Mouse (Mus musculus): ENCODE measurements at regions not wholly inside any gene's neighbourhood (a gene's known extent, or its start where the extent isn't known, plus 50 kb on each side); places are given as distances from the start of the nearest gene placed in this dataset.
A peak's percentile ranks its signal among the peaks of the same experiment; 100 is the strongest.

- peak overlapping the region; percentile 62 for H3K27ac ChIP-seq (replicated peaks; ENCODE audit: low read depth, low read length)
These were observed 146.0 kb downstream of the Gm45692 start for GRCm38 (mm10) chr8:26265366-26265765.

GRCm38 (mm10) chr8:26266384-26266783 lies 147.1 kb downstream of the Gm45692 start:
- Histone ChIP-seq H3K9ac (ENCODE audit: low read depth, low read length, severe bottlenecking) (no peak overlapping the region), H3K4me3 (replicated peaks; ENCODE audit: low read length) (no peak overlapping the region), H3K4me1 (ENCODE audit: control insufficient read depth, insufficient read depth, low read length) (peaks cover 51% of the 10 kb centered on the region), H3K36me3 (ENCODE audit: control insufficient read depth, insufficient read depth, low read length) (no peaks in the 10 kb centered on the region), H3K27ac (replicated peaks; ENCODE audit: low read depth, low read length) (no peak overlapping the region), H3K27me3 (ENCODE audit: control insufficient read depth, insufficient read depth, low read length) (no peaks in the 10 kb centered on the region), H3K9me3 (ENCODE audit: control insufficient read depth, low read length) (no peaks in the 10 kb centered on the region), H3K4me2 (replicated peaks; ENCODE audit: low read depth, low read length, severe bottlenecking) (0 out of 2 replicates have a peak overlapping the region, but pooled peaks have one; percentile 14)
- DNase-seq (ENCODE audit: low spot score) (peak; percentile 72), ATAC-seq (ENCODE audit: low FRiP score, low read depth) (no peak)
- no peak for TF ChIP-seq POLR2A (IDR thresholded peaks at IDR 0.05; ENCODE audit: borderline replicate concordance, extremely low read depth, insufficient read depth, insufficient read length)
- 9% methylated on average over 4 of the region's 4 CpGs for WGBS

More at GRCm38 (mm10) chr8:26265366-26265765, 146.0 kb downstream of the Gm45692 start:
- 0 out of 2 replicates have a peak overlapping the region, but pooled peaks have one; percentile 14 for H3K4me2 ChIP-seq (replicated peaks; ENCODE audit: low read depth, low read length, severe bottlenecking)
- ATAC-seq (ENCODE audit: low FRiP score, low read depth) (peak; percentile 21; the same call in 1 of the 2 replicates), DNase-seq (ENCODE audit: low spot score) (peak; percentile 61)
- no peaks in the 10 kb centered on the region for H3K27me3 ChIP-seq (ENCODE audit: control insufficient read depth, insufficient read depth, low read length)
- TF ChIP-seq POLR2A (IDR thresholded peaks at IDR 0.05; ENCODE audit: borderline replicate concordance, extremely low read depth, insufficient read depth, insufficient read length) = no peak
- H3K9ac ChIP-seq (ENCODE audit: low read depth, low read length, severe bottlenecking) = no peak overlapping the region
- WGBS = 21% methylated on average over 8 of the region's 8 CpGs
- no peak overlapping the region for H3K4me3 ChIP-seq (replicated peaks; ENCODE audit: low read length)
- H3K4me1 ChIP-seq (ENCODE audit: control insufficient read depth, insufficient read depth, low read length) = peaks cover 51% of the 10 kb centered on the region
- H3K36me3 ChIP-seq (ENCODE audit: control insufficient read depth, insufficient read depth, low read length) = no peaks in the 10 kb centered on the region
- H3K9me3 ChIP-seq (ENCODE audit: control insufficient read depth, low read length) = no peaks in the 10 kb centered on the region

GRCm38 (mm10) chr8:26267569-26267968 lies 148.2 kb downstream of the Gm45692 start:
- DNase-seq (ENCODE audit: low spot score) = no peak
- Histone ChIP-seq H3K9me3 (ENCODE audit: control insufficient read depth, low read length) (no peaks in the 10 kb centered on the region), H3K4me3 (replicated peaks; ENCODE audit: low read length) (no peak overlapping the region), H3K27me3 (ENCODE audit: control insufficient read depth, insufficient read depth, low read length) (no peaks in the 10 kb centered on the region), H3K27ac (replicated peaks; ENCODE audit: low read depth, low read length) (no peak overlapping the region), H3K9ac (ENCODE audit: low read depth, low read length, severe bottlenecking) (no peak overlapping the region), H3K4me2 (replicated peaks; ENCODE audit: low read depth, low read length, severe bottlenecking) (no peak overlapping the region), H3K4me1 (ENCODE audit: control insufficient read depth, insufficient read depth, low read length) (peaks cover 51% of the 10 kb centered on the region), H3K36me3 (ENCODE audit: control insufficient read depth, insufficient read depth, low read length) (no peaks in the 10 kb centered on the region)
- no peak for TF ChIP-seq POLR2A (IDR thresholded peaks at IDR 0.05; ENCODE audit: borderline replicate concordance, extremely low read depth, insufficient read depth, insufficient read length)
- WGBS = 31% methylated on average over 4 of the region's 4 CpGs
- no peak for ATAC-seq (ENCODE audit: low FRiP score, low read depth)

- TF ChIP-seq POLR2A (IDR thresholded peaks at IDR 0.05; ENCODE audit: borderline replicate concordance, extremely low read depth, insufficient read depth, insufficient read length) = no peak
- Histone ChIP-seq H3K27me3 (ENCODE audit: control insufficient read depth, insufficient read depth, low read length) (no peaks in the 10 kb centered on the region), H3K27ac (replicated peaks; ENCODE audit: low read depth, low read length) (no peak overlapping the region), H3K4me3 (replicated peaks; ENCODE audit: low read length) (no peak overlapping the region), H3K4me2 (replicated peaks; ENCODE audit: low read depth, low read length, severe bottlenecking) (peak overlapping the region; percentile 1; the same call in 1 of the 2 replicates), H3K9me3 (ENCODE audit: control insufficient read depth, low read length) (no peaks in the 10 kb centered on the region), H3K36me3 (ENCODE audit: control insufficient read depth, insufficient read depth, low read length) (no peaks in the 10 kb centered on the region), H3K9ac (ENCODE audit: low read depth, low read length, severe bottlenecking) (peak overlapping the region; percentile 34; the same call in 1 of the 2 replicates), H3K4me1 (ENCODE audit: control insufficient read depth, insufficient read depth, low read length) (peaks cover 57% of the 10 kb centered on the region)
- DNase-seq (ENCODE audit: low spot score) = no peak
- no peak for ATAC-seq (ENCODE audit: low FRiP score, low read depth)
- 17% methylated on average over 17 of the region's 17 CpGs for WGBS
These were observed 149.5 kb downstream of the Gm45692 start for GRCm38 (mm10) chr8:26268751-26269415.

GRCm38 (mm10) chr8:26272110-26272509 lies 152.8 kb downstream of the Gm45692 start:
- no peak for ATAC-seq (ENCODE audit: low FRiP score, low read depth)
- Histone ChIP-seq H3K36me3 (ENCODE audit: control insufficient read depth, insufficient read depth, low read length) (no peaks in the 10 kb centered on the region), H3K4me2 (replicated peaks; ENCODE audit: low read depth, low read length, severe bottlenecking) (no peak overlapping the region), H3K27me3 (ENCODE audit: control insufficient read depth, insufficient read depth, low read length) (no peaks in the 10 kb centered on the region), H3K4me1 (ENCODE audit: control insufficient read depth, insufficient read depth, low read length) (peaks cover 33% of the 10 kb centered on the region), H3K27ac (replicated peaks; ENCODE audit: low read depth, low read length) (no peak overlapping the region), H3K9ac (ENCODE audit: low read depth, low read length, severe bottlenecking) (no peak overlapping the region), H3K4me3 (replicated peaks; ENCODE audit: low read length) (no peak overlapping the region), H3K9me3 (ENCODE audit: control insufficient read depth, low read length) (no peaks in the 10 kb centered on the region)
- TF ChIP-seq POLR2A (IDR thresholded peaks at IDR 0.05; ENCODE audit: borderline replicate concordance, extremely low read depth, insufficient read depth, insufficient read length) = no peak
- 34% methylated on average over 4 of the region's 4 CpGs for WGBS
- DNase-seq (ENCODE audit: low spot score) = no peak
